Mouse (Mus musculus): ENCODE results near the gene Cbx8. TPM values are rescaled to one million over a fixed set of nuclear protein-coding genes. Genes with fewer than 3 reads are reported as not detected.

Gene Cbx8
- polyA plus RNA-seq, 1 experiment from 2014 or later = 8.6 TPM

- H3K4me2 ChIP-seq = peak overlapping the region; percentile 51
- no peak overlapping the region for H3K27ac ChIP-seq (replicated peaks)
- H3K27me3 ChIP-seq = no peaks in the 10 kb centered on the region
- H3K36me3 ChIP-seq = no peaks in the 10 kb centered on the region
- H3K4me3 ChIP-seq = peak overlapping the region; percentile 35
- no peaks in the 10 kb centered on the region; the same call in 1 of the 2 replicates for H3K4me1 ChIP-seq (replicated peaks)
- ATAC-seq (ENCODE audit: low FRiP score, low read depth) = 0 out of 2 replicates have a peak, but pooled peaks have one; percentile 66
- H3K9me3 ChIP-seq = no peaks in the 10 kb centered on the region
- peak overlapping the region; percentile 30; the same call in 1 of the 2 replicates for H3K9ac ChIP-seq
- WGBS = 21% methylated on average over 21 of the region's 21 CpGs
These were observed 33.0 kb downstream of the Cbx8 start for GRCm38 (mm10) chr11:119007461-119008456.

- Histone ChIP-seq H3K4me2 (no peak overlapping the region), H3K9ac (no peak overlapping the region), H3K9me3 (no peaks in the 10 kb centered on the region), H3K27me3 (no peaks in the 10 kb centered on the region), H3K4me1 (replicated peaks) (no peaks in the 10 kb centered on the region; the same call in 1 of the 2 replicates), H3K27ac (replicated peaks) (no peak overlapping the region), H3K4me3 (no peak overlapping the region), H3K36me3 (no peaks in the 10 kb centered on the region)
- no peak for ATAC-seq (ENCODE audit: low FRiP score, low read depth)
- WGBS = 70% methylated on average over 3 of the region's 3 CpGs
These were observed 34.3 kb downstream of the Cbx8 start for GRCm38 (mm10) chr11:119006462-119006861.

- no peak for ATAC-seq (ENCODE audit: low FRiP score, low read depth)
- WGBS = 88% methylated on average over 10 of the region's 10 CpGs
- no peak overlapping the region for H3K4me2 ChIP-seq
These were observed 35.1 kb downstream of the Cbx8 start for GRCm38 (mm10) chr11:119005547-119006275.

GRCm38 (mm10) chr11:119001493-119002128 lies 39.2 kb downstream of the Cbx8 start:
- Histone ChIP-seq H3K4me3 (no peak overlapping the region), H3K4me1 (replicated peaks) (peaks cover 25% of the 10 kb centered on the region), H3K4me2 (no peak overlapping the region), H3K9ac (no peak overlapping the region), H3K27me3 (no peaks in the 10 kb centered on the region), H3K9me3 (no peaks in the 10 kb centered on the region), H3K36me3 (no peaks in the 10 kb centered on the region), H3K27ac (replicated peaks) (no peak overlapping the region)
- no peak for ATAC-seq (ENCODE audit: low FRiP score, low read depth)
- WGBS = 81% methylated on average over 4 of the region's 4 CpGs

More at GRCm38 (mm10) chr11:119005547-119006275, 35.1 kb downstream of the Cbx8 start:
- Histone ChIP-seq H3K36me3 (no peaks in the 10 kb centered on the region), H3K27ac (replicated peaks) (no peak overlapping the region), H3K9ac (no peak overlapping the region), H3K27me3 (no peaks in the 10 kb centered on the region), H3K4me1 (replicated peaks) (no peaks in the 10 kb centered on the region; the same call in 1 of the 2 replicates), H3K4me3 (no peak overlapping the region), H3K9me3 (no peaks in the 10 kb centered on the region)

- Histone ChIP-seq H3K9ac (no peak overlapping the region), H3K4me1 (replicated peaks) (peaks cover 25% of the 10 kb centered on the region), H3K36me3 (no peaks in the 10 kb centered on the region), H3K4me2 (no peak overlapping the region), H3K27ac (replicated peaks) (no peak overlapping the region), H3K4me3 (no peak overlapping the region), H3K27me3 (no peaks in the 10 kb centered on the region), H3K9me3 (no peaks in the 10 kb centered on the region)
- no peak for ATAC-seq (ENCODE audit: low FRiP score, low read depth)
- 72% methylated on average over 2 of the region's 2 CpGs for WGBS
These were observed 39.9 kb downstream of the Cbx8 start for GRCm38 (mm10) chr11:119000877-119001276.

- peak overlapping the region; percentile 29 for H3K4me3 ChIP-seq
- H3K9ac ChIP-seq = 0 out of 2 replicates have a peak overlapping the region, but pooled peaks have one; percentile 5
- peak overlapping the region; percentile 77 for H3K27ac ChIP-seq (replicated peaks)
- peaks cover 27% of the 10 kb centered on the region for H3K4me1 ChIP-seq (replicated peaks)
- peak overlapping the region; percentile 56 for H3K4me2 ChIP-seq
- ATAC-seq (ENCODE audit: low FRiP score, low read depth) = peak; percentile 83
- WGBS = 4% methylated on average over 26 of the region's 26 CpGs
- no peaks in the 10 kb centered on the region for H3K27me3 ChIP-seq
- no peaks in the 10 kb centered on the region for H3K9me3 ChIP-seq
- no peaks in the 10 kb centered on the region for H3K36me3 ChIP-seq
These were observed 41.4 kb downstream of the Cbx8 start for GRCm38 (mm10) chr11:118999361-118999804.

- peak overlapping the region; percentile 11; the same call in 1 of the 2 replicates for H3K9ac ChIP-seq
These were observed 42.1 kb downstream of the Cbx8 start for GRCm38 (mm10) chr11:118998540-118999265.

GRCm38 (mm10) chr11:118997182-118997581 lies 43.6 kb downstream of the Cbx8 start:
- Histone ChIP-seq H3K9ac (no peak overlapping the region), H3K4me1 (replicated peaks) (peaks cover 27% of the 10 kb centered on the region), H3K36me3 (no peaks in the 10 kb centered on the region), H3K4me2 (no peak overlapping the region), H3K9me3 (no peaks in the 10 kb centered on the region), H3K27me3 (no peaks in the 10 kb centered on the region), H3K4me3 (no peak overlapping the region), H3K27ac (replicated peaks) (no peak overlapping the region)
- no peak for ATAC-seq (ENCODE audit: low FRiP score, low read depth)
- WGBS = 84% methylated on average over 3 of the region's 3 CpGs

More at GRCm38 (mm10) chr11:118998540-118999265, 42.1 kb downstream of the Cbx8 start:
- H3K9me3 ChIP-seq = no peaks in the 10 kb centered on the region
- H3K36me3 ChIP-seq = no peaks in the 10 kb centered on the region
- ATAC-seq (ENCODE audit: low FRiP score, low read depth) = peak; percentile 80
- H3K4me1 ChIP-seq (replicated peaks) = peaks cover 27% of the 10 kb centered on the region
- peak overlapping the region; percentile 29 for H3K4me3 ChIP-seq
- 4% methylated on average over 30 of the region's 30 CpGs for WGBS
- H3K27ac ChIP-seq (replicated peaks) = peak overlapping the region; percentile 77
- peak overlapping the region; percentile 56 for H3K4me2 ChIP-seq
- no peaks in the 10 kb centered on the region for H3K27me3 ChIP-seq

GRCm38 (mm10) chr11:118995448-118995847 lies 45.3 kb downstream of the Cbx8 start:
- Histone ChIP-seq H3K9ac (no peak overlapping the region), H3K4me3 (no peak overlapping the region), H3K4me2 (no peak overlapping the region), H3K4me1 (replicated peaks) (peaks cover 25% of the 10 kb centered on the region), H3K27me3 (no peaks in the 10 kb centered on the region), H3K9me3 (no peaks in the 10 kb centered on the region), H3K27ac (replicated peaks) (no peak overlapping the region), H3K36me3 (no peaks in the 10 kb centered on the region)
- WGBS = 24% methylated on average over 4 of the region's 4 CpGs
- ATAC-seq (ENCODE audit: low FRiP score, low read depth) = no peak

GRCm38 (mm10) chr11:118992781-118993180 lies 48.0 kb downstream of the Cbx8 start:
- no peak overlapping the region for H3K4me2 ChIP-seq
- H3K9ac ChIP-seq = no peak overlapping the region
- H3K9me3 ChIP-seq = no peaks in the 10 kb centered on the region
- no peak overlapping the region for H3K27ac ChIP-seq (replicated peaks)
- no peak; the same call in 1 of the 2 replicates for ATAC-seq (ENCODE audit: low FRiP score, low read depth)
- WGBS = 78% methylated on average over 3 of the region's 3 CpGs
- H3K27me3 ChIP-seq = no peaks in the 10 kb centered on the region
- 0 out of 2 replicates have a peak, but pooled peaks cover 2% of the 10 kb centered on the region for H3K4me1 ChIP-seq (replicated peaks)
- H3K4me3 ChIP-seq = no peak overlapping the region
- H3K36me3 ChIP-seq = no peaks in the 10 kb centered on the region

- ATAC-seq (ENCODE audit: low FRiP score, low read depth) = no peak
- 91% methylated on average over 10 of the region's 10 CpGs for WGBS
- Histone ChIP-seq H3K27me3 (no peaks in the 10 kb centered on the region), H3K4me3 (no peak within 1 kb of the TSS), H3K36me3 (no peaks in the 10 kb centered on the region), H3K4me2 (no peak within 1 kb of the TSS), H3K27ac (replicated peaks) (no peak within 1 kb of the TSS), H3K4me1 (replicated peaks) (0 out of 2 replicates have a peak, but pooled peaks cover 6% of the 10 kb centered on the region), H3K9me3 (no peaks in the 10 kb centered on the region), H3K9ac (no peak within 1 kb of the TSS)
These were observed 52.8 kb downstream of the Cbx8 start, which contains the start of gene Enpp7 for GRCm38 (mm10) chr11:118987999-118988398. TSS of gene Enpp7 (plus strand) at chr11:118988188.
